In genomic region chr5:113580248-113580647, GRCm38 (mm10) we compare ENCODE assay signal across 11 mouse cellular contexts.
DNase-seq lines count a peak whose midpoint lies in the region; ATAC-seq and TF ChIP-seq lines count a peak whose summit lies in the region.
"Had no signal": no experiment of that assay in that cellular context is flagged by ENCODE, and none has a peak within 500 bp of the region (broad histone marks: within the 10 kb centered on the region; RNA-seq: fewer than 3 reads in every experiment).

No protein-coding gene starts in this region.

- no peak overlapping the region for H3K4me3 ChIP-seq in left cerebral cortex, adult 2 months
- H3K4me3 ChIP-seq in G1E (ENCODE audit: low read depth, low read length), result no peak overlapping the region
- no peak overlapping the region for H3K4me3 ChIP-seq in midbrain, postnatal 0 days (ENCODE audit: low read depth, low read length)
- H3K4me3 ChIP-seq: embryonic facial prominence, embryonic 15.5 days; limb, embryonic 13.5 days; stomach, embryonic 15.5 days had no signal

- peak; percentile 61 for TF ChIP-seq CTCF in left cerebral cortex, adult 2 months (IDR thresholded peaks at IDR 0.05)
- TF ChIP-seq CTCF in G1E (IDR thresholded peaks at IDR 0.05; ENCODE audit: low read depth, low read length), result peak; percentile 17; the same call in 1 of the 2 replicates
- TF ChIP-seq CTCF in midbrain, postnatal 0 days (IDR thresholded peaks at IDR 0.05), result peak; percentile 83

- H3K27ac ChIP-seq in left cerebral cortex, adult 2 months, result no peak overlapping the region
- no peak overlapping the region for H3K27ac ChIP-seq in midbrain, postnatal 0 days (ENCODE audit: low read depth, low read length)
- H3K27ac ChIP-seq: embryonic facial prominence, embryonic 15.5 days; limb, embryonic 13.5 days; stomach, embryonic 15.5 days had no signal

- ATAC-seq in G1E (ENCODE audit: extremely low read depth, insufficient number of reproducible peaks, low FRiP score, poor library complexity, severe bottlenecking), result no peak
- 0 out of 2 replicates have a peak, but pooled peaks have one; percentile 50 for ATAC-seq in common myeloid progenitor, adult 5-6 weeks (replicated peaks; ENCODE audit: low read depth, poor library complexity, severe bottlenecking)
- ATAC-seq in midbrain, postnatal 0 days (ENCODE audit: low FRiP score), result no peak

- no peak overlapping the region for H3K4me2 ChIP-seq in midbrain, postnatal 0 days (ENCODE audit: low read depth, low read length, poor library complexity, severe bottlenecking)
- H3K4me2 ChIP-seq: embryonic facial prominence, embryonic 15.5 days; limb, embryonic 13.5 days; stomach, embryonic 15.5 days had no signal

- no peaks in the 10 kb centered on the region; the same call in 1 of the 2 replicates for H3K27me3 ChIP-seq in G1E (ENCODE audit: insufficient read depth, low read length)
- H3K27me3 ChIP-seq in midbrain, postnatal 0 days (ENCODE audit: insufficient read depth, low read length), result no peaks in the 10 kb centered on the region
- H3K27me3 ChIP-seq: embryonic facial prominence, embryonic 15.5 days; limb, embryonic 13.5 days; stomach, embryonic 15.5 days had no signal

- 43% methylated on average over 8 of the region's 8 CpGs for whole genome bisulfite sequencing in midbrain, postnatal 0 days

- H3K4me1 ChIP-seq in G1E (ENCODE audit: insufficient read depth, low read depth, low read length), result no peaks in the 10 kb centered on the region
- no peaks in the 10 kb centered on the region; the same call in 1 of the 2 replicates for H3K4me1 ChIP-seq in midbrain, postnatal 0 days (ENCODE audit: insufficient read depth, low read length)
- H3K4me1 ChIP-seq: stomach, embryonic 15.5 days had no signal

- no peaks in the 10 kb centered on the region for H3K36me3 ChIP-seq in G1E (replicated peaks)
- H3K36me3 ChIP-seq in midbrain, postnatal 0 days (ENCODE audit: insufficient read depth, low read length), result no peaks in the 10 kb centered on the region
- H3K36me3 ChIP-seq: embryonic facial prominence, embryonic 15.5 days; limb, embryonic 13.5 days had no signal

- H3K9me3 ChIP-seq in G1E (replicated peaks), result peaks cover 69% of the 10 kb centered on the region
- no peaks in the 10 kb centered on the region for H3K9me3 ChIP-seq in midbrain, postnatal 0 days (ENCODE audit: low read length)
- H3K9me3 ChIP-seq: embryonic facial prominence, embryonic 15.5 days; limb, embryonic 13.5 days; stomach, embryonic 15.5 days had no signal

- intact Hi-C loops in left cerebral cortex, adult 2 months (cut with DNase I), result loop anchor here (5.0 kb wide), 1 partner anchor 108 kb away; no protein-coding TSS in a partner anchor

- DNase-seq in left cerebral cortex, adult 2 months (ENCODE audit: extremely low spot score in 1 of 2, low spot score in 2 of 2), result no peak
- DNase-seq in left cerebral cortex, adult 11 months (ENCODE audit: low spot score), result no peak
- no peak for DNase-seq in G1E (ENCODE audit: low spot score)
- peak; percentile 74 for DNase-seq in midbrain, postnatal 0 days (ENCODE audit: low spot score)
- no peak for DNase-seq in frontal cortex, postnatal 14 days (ENCODE audit: low spot score in 2 of 2)
- no peak for DNase-seq in urinary bladder, adult 18-20 months (ENCODE audit: low spot score in 2 of 2)
- DNase-seq in layer of hippocampus, adult 8-10 months (ENCODE audit: low spot score in 2 of 2), result no peak

- H3K9ac ChIP-seq in midbrain, postnatal 0 days (replicated peaks; ENCODE audit: low read length, poor library complexity, severe bottlenecking), result no peak overlapping the region
- H3K9ac ChIP-seq: embryonic facial prominence, embryonic 15.5 days; limb, embryonic 13.5 days; stomach, embryonic 15.5 days had no signal

Comparison
In these comparisons a context has a peak if more than half of its experiments do, and no peak if none do; other contexts are left out.
1. CTCF ChIP-seq: peak in every context shown above with its lines; median percentile 83 in midbrain, postnatal 0 days; 61 in left cerebral cortex, adult 2 months; 17 in G1E.